Mouse (Mus musculus) ES-E14 (cell line): ENCODE data around the gene Fcamr.

Source experiments
- HCFC1 ChIP-seq: IDR thresholded peaks from 2 replicates; pipeline ENCODE4 v1.6.1; 2012; ENCODE audit warnings: low read length, inconsistent platforms, borderline replicate concordance; ENCODE audit not compliant: insufficient read depth
- MAFK ChIP-seq: IDR thresholded peaks from 2 replicates; pipeline ENCODE4 v1.6.1; 2014; ENCODE audit warnings: mild to moderate bottlenecking, low read depth, low read length, inconsistent platforms; ENCODE audit not compliant: insufficient read depth
- ZC3H11A ChIP-seq: IDR thresholded peaks from 2 replicates; pipeline ENCODE4 v1.6.1; 2012; ENCODE audit warnings: low read depth, mild to moderate bottlenecking, inconsistent platforms, low read length, borderline replicate concordance
- ZNF384 ChIP-seq: IDR thresholded peaks from 2 replicates; pipeline ENCODE4 v1.6.1; 2012; ENCODE audit warnings: low read depth, low read length, inconsistent platforms

DNA sequence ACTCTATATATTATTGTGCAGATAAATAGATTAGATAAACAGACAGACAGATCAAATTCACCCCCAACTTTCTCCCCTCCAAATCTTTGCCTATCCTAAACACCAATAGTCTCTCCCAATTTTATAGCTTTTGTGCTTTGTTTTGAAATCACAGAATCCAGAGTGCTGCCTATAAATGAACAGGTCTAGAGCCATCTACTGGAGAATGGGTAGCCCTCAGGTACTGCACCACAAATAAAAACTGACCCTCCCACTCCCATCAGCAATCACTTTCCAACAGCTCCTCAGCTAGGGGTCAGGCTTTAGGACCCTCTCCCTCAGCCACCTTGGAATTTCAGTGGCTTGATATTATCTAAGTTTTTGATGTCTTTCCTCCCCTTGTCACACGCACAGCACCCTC is 24.1 kb upstream of the Fcamr start:
- TF ChIP-seq HCFC1 (no peak), MAFK (no peak), ZC3H11A (no peak), ZNF384 (no peak)
